Mouse (Mus musculus): ENCODE data around the gene 2310034G01Rik. TPM values are rescaled to one million over a fixed set of nuclear protein-coding genes. Genes with fewer than 3 reads are reported as not detected.

Gene 2310034G01Rik
- polyA plus RNA-seq, 1 experiment, result 0.92 TPM

GRCm38 (mm10) chr19:46396686-46397435 is 46.8 kb upstream of the 2310034G01Rik start, which contains the start of gene Sufu:
Gene Sufu, plus strand, starts transcription at chr19:46396896.
- no peak for TF ChIP-seq CEBPB (IDR thresholded peaks at IDR 0.05; ENCODE audit: low read depth)
- TF ChIP-seq CTCF (IDR thresholded peaks at IDR 0.05; ENCODE audit: control insufficient read depth, insufficient read depth, insufficient read length), result peak; percentile 55
- TF ChIP-seq MAX (IDR thresholded peaks at IDR 0.05), result peak; percentile 71
- H3ac ChIP-seq (ENCODE audit: control insufficient read depth, insufficient read length, low read depth), result peak within 1 kb of the TSS; percentile 96
- peaks cover 75% of the 10 kb centered on the region for H3K79me2 ChIP-seq (ENCODE audit: control insufficient read depth, insufficient read depth)
- H3K4me3 ChIP-seq (ENCODE audit: insufficient read depth, poor library complexity, severe bottlenecking), result peak within 1 kb of the TSS; percentile 77
- peaks cover 60% of the 10 kb centered on the region for H3K79me3 ChIP-seq (ENCODE audit: low read depth)
- H3K27me3 ChIP-seq (ENCODE audit: control insufficient read depth, insufficient read depth, insufficient read length), result no peaks in the 10 kb centered on the region
- H3K36me3 ChIP-seq (ENCODE audit: control insufficient read depth, insufficient read depth), result peaks cover 11% of the 10 kb centered on the region

GRCm38 (mm10) chr19:46396109-46396508 is 46.0 kb upstream of the 2310034G01Rik start:
- Histone ChIP-seq H3K79me2 (ENCODE audit: control insufficient read depth, insufficient read depth) (peaks cover 80% of the 10 kb centered on the region), H3ac (ENCODE audit: control insufficient read depth, insufficient read length, low read depth) (peak overlapping the region; percentile 37), H3K79me3 (ENCODE audit: low read depth) (peaks cover 65% of the 10 kb centered on the region), H3K27me3 (ENCODE audit: control insufficient read depth, insufficient read depth, insufficient read length) (no peaks in the 10 kb centered on the region), H3K4me3 (ENCODE audit: insufficient read depth, poor library complexity, severe bottlenecking) (peak overlapping the region; percentile 72), H3K36me3 (ENCODE audit: control insufficient read depth, insufficient read depth) (peaks cover 11% of the 10 kb centered on the region)
- TF ChIP-seq FOSL1 (IDR thresholded peaks at IDR 0.05; ENCODE audit: insufficient read depth, low read length, poor library complexity, severe bottlenecking) (no peak), MYOG (IDR thresholded peaks at IDR 0.05; ENCODE audit: control insufficient read depth, extremely low read depth, insufficient read length) (no peak), MYOD1 (IDR thresholded peaks at IDR 0.05; ENCODE audit: control insufficient read depth, insufficient read length, low read depth) (no peak), USF1 (IDR thresholded peaks at IDR 0.05; ENCODE audit: low read depth) (no peak), CTCF (IDR thresholded peaks at IDR 0.05; ENCODE audit: control insufficient read depth, insufficient read depth, insufficient read length) (no peak), MAX (IDR thresholded peaks at IDR 0.05) (no peak), CEBPB (IDR thresholded peaks at IDR 0.05; ENCODE audit: low read depth) (no peak)

GRCm38 (mm10) chr19:46395109-46396009 is 45.3 kb upstream of the 2310034G01Rik start, which contains the start of gene Actr1a:
Gene Actr1a, minus strand, starts transcription at chr19:46395748.
- Histone ChIP-seq H3K27me3 (ENCODE audit: control insufficient read depth, insufficient read depth, insufficient read length) (no peaks in the 10 kb centered on the region), H3K36me3 (ENCODE audit: control insufficient read depth, insufficient read depth) (peaks cover 7% of the 10 kb centered on the region), H3K79me3 (ENCODE audit: low read depth) (peaks cover 65% of the 10 kb centered on the region), H3K79me2 (ENCODE audit: control insufficient read depth, insufficient read depth) (peaks cover 80% of the 10 kb centered on the region), H3ac (ENCODE audit: control insufficient read depth, insufficient read length, low read depth) (peak within 1 kb of the TSS; percentile 89), H3K4me3 (ENCODE audit: insufficient read depth, poor library complexity, severe bottlenecking) (peak within 1 kb of the TSS; percentile 72)
- TF ChIP-seq USF1 (IDR thresholded peaks at IDR 0.05; ENCODE audit: low read depth), result no peak
- TF ChIP-seq CEBPB (IDR thresholded peaks at IDR 0.05; ENCODE audit: low read depth), result no peak
- TF ChIP-seq FOSL1 (IDR thresholded peaks at IDR 0.05; ENCODE audit: insufficient read depth, low read length, poor library complexity, severe bottlenecking), result no peak
- TF ChIP-seq MYOG (IDR thresholded peaks at IDR 0.05; ENCODE audit: control insufficient read depth, extremely low read depth, insufficient read length), result no peak
- no peak for TF ChIP-seq MYOD1 (IDR thresholded peaks at IDR 0.05; ENCODE audit: control insufficient read depth, insufficient read length, low read depth)
- TF ChIP-seq CTCF (IDR thresholded peaks at IDR 0.05; ENCODE audit: control insufficient read depth, insufficient read depth, insufficient read length), result no peak
- TF ChIP-seq MAX (IDR thresholded peaks at IDR 0.05), result peak; percentile 18

- H3K79me2 ChIP-seq (ENCODE audit: control insufficient read depth, insufficient read depth), result peaks cover 80% of the 10 kb centered on the region
- no peak for TF ChIP-seq MYOD1 (IDR thresholded peaks at IDR 0.05; ENCODE audit: control insufficient read depth, insufficient read length, low read depth)
- no peak for TF ChIP-seq CTCF (IDR thresholded peaks at IDR 0.05; ENCODE audit: control insufficient read depth, insufficient read depth, insufficient read length)
- TF ChIP-seq MYOG (IDR thresholded peaks at IDR 0.05; ENCODE audit: control insufficient read depth, extremely low read depth, insufficient read length), result no peak
- TF ChIP-seq USF1 (IDR thresholded peaks at IDR 0.05; ENCODE audit: low read depth), result no peak
- TF ChIP-seq CEBPB (IDR thresholded peaks at IDR 0.05; ENCODE audit: low read depth), result no peak
- TF ChIP-seq MAX (IDR thresholded peaks at IDR 0.05), result no peak
- no peak for TF ChIP-seq FOSL1 (IDR thresholded peaks at IDR 0.05; ENCODE audit: insufficient read depth, low read length, poor library complexity, severe bottlenecking)
- peak overlapping the region; percentile 72 for H3K4me3 ChIP-seq (ENCODE audit: insufficient read depth, poor library complexity, severe bottlenecking)
- H3K36me3 ChIP-seq (ENCODE audit: control insufficient read depth, insufficient read depth), result peaks cover 7% of the 10 kb centered on the region
- H3ac ChIP-seq (ENCODE audit: control insufficient read depth, insufficient read length, low read depth), result peak overlapping the region; percentile 75
- peaks cover 69% of the 10 kb centered on the region for H3K79me3 ChIP-seq (ENCODE audit: low read depth)
- no peaks in the 10 kb centered on the region for H3K27me3 ChIP-seq (ENCODE audit: control insufficient read depth, insufficient read depth, insufficient read length)
Observed at GRCm38 (mm10) chr19:46394712-46395108, 44.6 kb upstream of the 2310034G01Rik start.

- no peaks in the 10 kb centered on the region for H3K27me3 ChIP-seq (ENCODE audit: control insufficient read depth, insufficient read depth, insufficient read length)
- no peak overlapping the region for H3ac ChIP-seq (ENCODE audit: control insufficient read depth, insufficient read length, low read depth)
- H3K36me3 ChIP-seq (ENCODE audit: control insufficient read depth, insufficient read depth), result peaks cover 16% of the 10 kb centered on the region
- peaks cover 63% of the 10 kb centered on the region for H3K79me3 ChIP-seq (ENCODE audit: low read depth)
- H3K79me2 ChIP-seq (ENCODE audit: control insufficient read depth, insufficient read depth), result peaks cover 80% of the 10 kb centered on the region
- H3K4me3 ChIP-seq (ENCODE audit: insufficient read depth, poor library complexity, severe bottlenecking), result no peak overlapping the region
- TF ChIP-seq FOSL1 (IDR thresholded peaks at IDR 0.05; ENCODE audit: insufficient read depth, low read length, poor library complexity, severe bottlenecking), result no peak
- no peak for TF ChIP-seq MYOD1 (IDR thresholded peaks at IDR 0.05; ENCODE audit: control insufficient read depth, insufficient read length, low read depth)
- TF ChIP-seq CEBPB (IDR thresholded peaks at IDR 0.05; ENCODE audit: low read depth), result no peak
- TF ChIP-seq MAX (IDR thresholded peaks at IDR 0.05), result no peak
- no peak for TF ChIP-seq CTCF (IDR thresholded peaks at IDR 0.05; ENCODE audit: control insufficient read depth, insufficient read depth, insufficient read length)
Observed at GRCm38 (mm10) chr19:46392018-46392417, 41.9 kb upstream of the 2310034G01Rik start.

Data from C2C12 (cell line).